Mouse (Mus musculus): ENCODE measurements around the gene Gadd45a. TPM values are rescaled to one million over a fixed set of nuclear protein-coding genes. Genes with fewer than 3 reads are reported as not detected.
A peak's percentile ranks its signal among the peaks of the same experiment; 100 is the strongest.

The Gadd45a gene
- polyA plus RNA-seq, 1 experiment from 2014 or later, result 10.9 TPM

- 91% methylated on average over 8 of the region's 8 CpGs for WGBS
- no peak for ATAC-seq (replicated peaks)
Observed at GRCm38 (mm10) chr6:67069219-67069762, 32.0 kb upstream of the Gadd45a start.

GRCm38 (mm10) chr6:67060057-67060456, 22.8 kb upstream of the Gadd45a start:
- 88% methylated on average over 5 of the region's 5 CpGs for WGBS
- no peak overlapping the region for H3K4me3 ChIP-seq
- ATAC-seq (replicated peaks), result no peak
- no peaks in the 10 kb centered on the region for H3K9me3 ChIP-seq
- H3K9ac ChIP-seq (replicated peaks), result no peak overlapping the region
- H3K4me1 ChIP-seq, result no peaks in the 10 kb centered on the region
- H3K4me2 ChIP-seq (replicated peaks), result no peak overlapping the region
- no peak overlapping the region for H3K27ac ChIP-seq (replicated peaks)
- no peaks in the 10 kb centered on the region for H3K27me3 ChIP-seq
- no peaks in the 10 kb centered on the region for H3K36me3 ChIP-seq

More at GRCm38 (mm10) chr6:67069219-67069762, 32.0 kb upstream of the Gadd45a start:
- H3K27me3 ChIP-seq, result no peaks in the 10 kb centered on the region
- no peaks in the 10 kb centered on the region for H3K9me3 ChIP-seq
- peaks cover 7% of the 10 kb centered on the region; the same call in 1 of the 2 replicates for H3K4me1 ChIP-seq
- H3K4me3 ChIP-seq, result no peak overlapping the region
- H3K36me3 ChIP-seq, result no peaks in the 10 kb centered on the region
- H3K27ac ChIP-seq (replicated peaks), result no peak overlapping the region
- no peak overlapping the region for H3K4me2 ChIP-seq (replicated peaks)
- H3K9ac ChIP-seq (replicated peaks), result no peak overlapping the region

- ATAC-seq (replicated peaks), result no peak
- Histone ChIP-seq H3K4me3 (no peak overlapping the region), H3K36me3 (no peaks in the 10 kb centered on the region), H3K27ac (replicated peaks) (no peak overlapping the region), H3K27me3 (no peaks in the 10 kb centered on the region), H3K9ac (replicated peaks) (no peak overlapping the region), H3K4me2 (replicated peaks) (no peak overlapping the region), H3K9me3 (no peaks in the 10 kb centered on the region), H3K4me1 (no peaks in the 10 kb centered on the region)
- 87% methylated on average over 7 of the region's 7 CpGs for WGBS
Observed at GRCm38 (mm10) chr6:67057991-67058696, 20.9 kb upstream of the Gadd45a start.

GRCm38 (mm10) chr6:67057574-67057973, 20.3 kb upstream of the Gadd45a start:
- Histone ChIP-seq H3K4me1 (no peaks in the 10 kb centered on the region), H3K4me2 (replicated peaks) (no peak overlapping the region), H3K9ac (replicated peaks) (no peak overlapping the region), H3K27ac (replicated peaks) (no peak overlapping the region), H3K4me3 (no peak overlapping the region), H3K9me3 (no peaks in the 10 kb centered on the region), H3K27me3 (no peaks in the 10 kb centered on the region), H3K36me3 (no peaks in the 10 kb centered on the region)
- 83% methylated on average over 5 of the region's 5 CpGs for WGBS
- ATAC-seq (replicated peaks), result no peak

GRCm38 (mm10) chr6:67056889-67057564, 19.8 kb upstream of the Gadd45a start:
- Histone ChIP-seq H3K4me2 (replicated peaks) (no peak overlapping the region), H3K9me3 (no peaks in the 10 kb centered on the region), H3K27ac (replicated peaks) (no peak overlapping the region), H3K36me3 (no peaks in the 10 kb centered on the region), H3K9ac (replicated peaks) (no peak overlapping the region), H3K4me3 (no peak overlapping the region), H3K27me3 (no peaks in the 10 kb centered on the region), H3K4me1 (no peaks in the 10 kb centered on the region)
- 71% methylated on average over 3 of the region's 3 CpGs for WGBS
- ATAC-seq (replicated peaks), result no peak

GRCm38 (mm10) chr6:67056108-67056888, 19.0 kb upstream of the Gadd45a start:
- H3K4me3 ChIP-seq, result no peak overlapping the region
- H3K4me1 ChIP-seq, result no peaks in the 10 kb centered on the region
- no peak overlapping the region for H3K4me2 ChIP-seq (replicated peaks)
- ATAC-seq (replicated peaks), result no peak
- H3K9me3 ChIP-seq, result no peaks in the 10 kb centered on the region
- no peak overlapping the region for H3K27ac ChIP-seq (replicated peaks)
- H3K27me3 ChIP-seq, result no peaks in the 10 kb centered on the region
- no peak overlapping the region for H3K9ac ChIP-seq (replicated peaks)
- WGBS, result 83% methylated on average over 15 of the region's 15 CpGs
- H3K36me3 ChIP-seq, result no peaks in the 10 kb centered on the region

- H3K36me3 ChIP-seq, result no peaks in the 10 kb centered on the region
- H3K9ac ChIP-seq (replicated peaks), result no peak overlapping the region
- ATAC-seq (replicated peaks), result no peak
- H3K4me1 ChIP-seq, result peaks cover 15% of the 10 kb centered on the region
- no peak overlapping the region for H3K4me2 ChIP-seq (replicated peaks)
- 71% methylated on average over 1 of the region's 1 CpGs for WGBS
- no peak overlapping the region for H3K27ac ChIP-seq (replicated peaks)
- H3K27me3 ChIP-seq, result no peaks in the 10 kb centered on the region
- H3K4me3 ChIP-seq, result no peak overlapping the region
- no peaks in the 10 kb centered on the region for H3K9me3 ChIP-seq
Observed at GRCm38 (mm10) chr6:67050063-67050462, 12.8 kb upstream of the Gadd45a start.

GRCm38 (mm10) chr6:67049695-67050038, 12.4 kb upstream of the Gadd45a start:
- no peaks in the 10 kb centered on the region for H3K27me3 ChIP-seq
- H3K4me3 ChIP-seq, result no peak overlapping the region
- no peaks in the 10 kb centered on the region for H3K36me3 ChIP-seq
- ATAC-seq (replicated peaks), result peak; percentile 58
- H3K9me3 ChIP-seq, result no peaks in the 10 kb centered on the region
- 28% methylated on average over 2 of the region's 2 CpGs for WGBS
- no peak overlapping the region for H3K9ac ChIP-seq (replicated peaks)
- H3K4me2 ChIP-seq (replicated peaks), result no peak overlapping the region
- H3K27ac ChIP-seq (replicated peaks), result no peak overlapping the region
- peaks cover 15% of the 10 kb centered on the region for H3K4me1 ChIP-seq

GRCm38 (mm10) chr6:67048880-67049694, 11.8 kb upstream of the Gadd45a start:
- Histone ChIP-seq H3K9me3 (no peaks in the 10 kb centered on the region), H3K4me2 (replicated peaks) (no peak overlapping the region), H3K36me3 (no peaks in the 10 kb centered on the region), H3K27ac (replicated peaks) (no peak overlapping the region), H3K27me3 (no peaks in the 10 kb centered on the region), H3K4me3 (no peak overlapping the region), H3K4me1 (peaks cover 15% of the 10 kb centered on the region), H3K9ac (replicated peaks) (no peak overlapping the region)
- ATAC-seq (replicated peaks), result peak; percentile 83
- WGBS, result 27% methylated on average over 7 of the region's 7 CpGs

GRCm38 (mm10) chr6:67048052-67048691, 10.9 kb upstream of the Gadd45a start:
- Histone ChIP-seq H3K4me2 (replicated peaks) (no peak overlapping the region), H3K36me3 (no peaks in the 10 kb centered on the region), H3K27ac (replicated peaks) (no peak overlapping the region), H3K4me1 (peaks cover 15% of the 10 kb centered on the region), H3K4me3 (no peak overlapping the region), H3K9me3 (no peaks in the 10 kb centered on the region), H3K27me3 (no peaks in the 10 kb centered on the region), H3K9ac (replicated peaks) (no peak overlapping the region)
- 65% methylated on average over 3 of the region's 3 CpGs for WGBS
- ATAC-seq (replicated peaks), result peak; percentile 66; the same call in 1 of the 2 replicates

GRCm38 (mm10) chr6:67046937-67047336, 9.7 kb upstream of the Gadd45a start:
- no peaks in the 10 kb centered on the region for H3K36me3 ChIP-seq
- H3K4me3 ChIP-seq, result no peak overlapping the region
- H3K9ac ChIP-seq (replicated peaks), result no peak overlapping the region
- no peak for ATAC-seq (replicated peaks)
- 85% methylated on average over 3 of the region's 3 CpGs for WGBS
- no peaks in the 10 kb centered on the region for H3K27me3 ChIP-seq
- no peaks in the 10 kb centered on the region for H3K9me3 ChIP-seq
- H3K4me1 ChIP-seq, result peaks cover 15% of the 10 kb centered on the region
- no peak overlapping the region for H3K4me2 ChIP-seq (replicated peaks)
- H3K27ac ChIP-seq (replicated peaks), result no peak overlapping the region
